Mouse (Mus musculus) cortical plate, adult 2 months (tissue): ENCODE measurements around the gene Mmp19.

Experiments
- CTCF ChIP-seq: fragments of 200-500 bp; IDR thresholded peaks from 2 replicates; pipeline ENCODE4 v1.5.1; 2011; ENCODE audit warnings: mild to moderate bottlenecking, control low read depth, low read length; ENCODE audit not compliant: insufficient read depth; ENCODE audit errors: extremely low read depth
- POLR2A ChIP-seq: fragments of 200-500 bp; IDR thresholded peaks from 2 replicates; pipeline ENCODE4 v1.6.1; 2011; ENCODE audit warnings: mild to moderate bottlenecking, low read length, control low read depth; ENCODE audit not compliant: insufficient read depth; ENCODE audit errors: extremely low read depth

GRCm38 (mm10) chr10:128803361-128803760 lies 12.7 kb downstream of the Mmp19 start:
- TF ChIP-seq CTCF (no peak), POLR2A (no peak)
